ENCODE assay signal across 15 mouse cellular contexts in genomic region chr14:49300326-49300725, GRCm38 (mm10). TPM values are rescaled to one million over a fixed set of nuclear protein-coding genes. Genes with fewer than 3 reads are reported as not detected.
"Had no signal": no experiment of that assay in that cellular context is flagged by ENCODE, and none has a peak within 500 bp of the region (broad histone marks: within the 10 kb centered on the region; RNA-seq: fewer than 3 reads in every experiment).

No protein-coding gene starts in this region.

- DNase-seq: lung, adult 2 months; lung, postnatal 36 days; spleen, adult 18-20 months; thymus, postnatal 36 days had no signal

- H3K27me3 ChIP-seq: liver, embryonic 15.5 days; midbrain, embryonic 15.5 days; neural tube, embryonic 12.5 days had no signal

- H3K27ac ChIP-seq: layer of hippocampus, adult 2 months; limb, embryonic 10.5 days; liver, embryonic 15.5 days; midbrain, embryonic 15.5 days; neural tube, embryonic 12.5 days had no signal

- H3K36me3 ChIP-seq: limb, embryonic 10.5 days; liver, embryonic 15.5 days; midbrain, embryonic 15.5 days; neural tube, embryonic 12.5 days had no signal

- H3K4me3 ChIP-seq: layer of hippocampus, adult 2 months; limb, embryonic 10.5 days; liver, embryonic 15.5 days; midbrain, embryonic 15.5 days; neural tube, embryonic 12.5 days had no signal

- H3K4me1 ChIP-seq: liver, embryonic 15.5 days; midbrain, embryonic 15.5 days; neural tube, embryonic 12.5 days had no signal

RNA-seq across cellular contexts. Expression of gene ccdc198, which starts 55.1 kb away (rescaled TPM):
- total RNA-seq: layer of hippocampus, adult 2 months; layer of hippocampus, postnatal 10 days; left cerebral cortex, postnatal 10 days; megakaryocyte progenitor cell, adult 5-6 weeks; monocyte, adult 5-6 weeks; neutrophil, adult 5-6 weeks had no signal
- polyA plus RNA-seq: limb, embryonic 14.5 days; lung, adult 2 months had no signal
